Mouse (Mus musculus): ENCODE results near the gene Spata31d1a. TPM values are rescaled to one million over a fixed set of nuclear protein-coding genes. Genes with fewer than 3 reads are reported as not detected.

The Spata31d1a gene
- total RNA-seq, 2 experiments from 2014 or later: not detected

DNA sequence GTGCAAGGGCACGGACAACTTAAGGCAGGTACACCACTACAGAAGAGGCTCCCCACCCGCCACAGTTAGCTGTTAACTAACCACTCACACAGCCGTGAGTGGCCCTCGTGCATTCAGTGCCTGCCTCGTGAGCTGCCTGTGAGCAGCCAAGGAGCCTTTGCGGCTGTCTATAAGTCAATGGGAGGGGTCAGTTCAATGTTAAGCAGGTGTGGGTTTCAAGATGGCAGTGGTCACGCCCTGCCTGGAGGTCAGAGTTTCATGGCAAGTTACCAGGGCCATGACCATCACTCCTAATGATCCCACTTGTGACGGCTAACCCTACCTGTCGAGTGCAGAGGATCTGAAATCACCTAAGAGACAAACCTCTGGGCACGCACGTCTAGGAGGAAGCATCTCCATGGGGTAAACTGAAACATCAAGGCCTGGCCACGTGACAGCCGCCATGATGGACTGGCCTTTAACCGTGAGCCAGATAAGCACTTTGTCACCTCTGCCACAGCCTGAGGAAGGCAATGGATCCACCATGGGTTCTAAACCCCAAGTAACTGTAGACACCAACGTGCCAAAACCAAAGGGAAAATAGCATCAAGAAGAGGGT, 54.3 kb downstream of the Spata31d1a start:
- no peak for TF ChIP-seq CTCF (IDR thresholded peaks at IDR 0.05)
- Histone ChIP-seq H3K4me3 (no peak overlapping the region), H3K27ac (no peak overlapping the region)
- no peak for DNase-seq
- intact Hi-C loops (cut with DNase I): no loop called here

DNA sequence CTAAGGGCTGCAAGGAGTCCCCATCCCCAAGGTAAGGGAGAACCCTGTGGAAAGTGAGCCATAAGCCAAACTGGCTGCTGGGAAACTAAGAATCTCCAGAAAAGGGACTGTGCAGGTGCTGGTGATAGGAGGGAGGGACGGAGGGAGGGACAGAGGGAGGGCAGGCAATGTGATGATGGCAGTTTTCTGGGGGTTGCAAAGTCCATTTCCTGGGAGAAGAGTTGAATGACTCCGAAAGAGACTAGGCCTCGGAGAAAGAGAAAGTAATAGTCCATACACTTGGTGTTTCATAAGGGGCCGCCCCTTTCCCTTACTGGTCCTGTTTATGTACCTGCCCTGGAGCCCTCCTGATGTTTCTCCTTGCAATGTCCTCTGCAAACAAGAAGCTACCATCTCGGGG, 55.7 kb downstream of the Spata31d1a start:
- Histone ChIP-seq H3K27ac (no peak overlapping the region), H3K4me3 (no peak overlapping the region)
- no peak for DNase-seq
- intact Hi-C loops (cut with DNase I): no loop called here
- no peak for TF ChIP-seq CTCF (IDR thresholded peaks at IDR 0.05)

- no peak for DNase-seq
- Histone ChIP-seq H3K27ac (no peak overlapping the region), H3K4me3 (no peak overlapping the region)
- TF ChIP-seq CTCF (IDR thresholded peaks at IDR 0.05): no peak
- intact Hi-C loops (cut with DNase I): no loop called here
Observed at GRCm38 (mm10) chr13:59653136-59653535, 57.0 kb downstream of the Spata31d1a start.

GRCm38 (mm10) chr13:59652651-59653050, 57.5 kb downstream of the Spata31d1a start:
- intact Hi-C loops (cut with DNase I): no loop called here
- TF ChIP-seq CTCF (IDR thresholded peaks at IDR 0.05): no peak
- DNase-seq: no peak
- Histone ChIP-seq H3K4me3 (no peak overlapping the region), H3K27ac (no peak overlapping the region)

Other genes starting within 250 kb of the Spata31d1a start
- gene Agtpbp1, start 125.1 kb downstream of the Spata31d1a start, total RNA-seq (2021): 10 to 100 TPM; 59.1 to 71.0 TPM
- 10 to 100 TPM; 29.2 to 32.7 TPM for gene Naa35, start 125.1 kb downstream of the Spata31d1a start, total RNA-seq (2021)
- 10 to 100 TPM in 1 of 2 experiments, 1 to 10 TPM in 1; 4.5 to 11.5 TPM for gene Golm1, start 34.5 kb downstream of the Spata31d1a start, total RNA-seq (2021)
- gene 4921517D22Rik, start 16.2 kb downstream of the Spata31d1a start, total RNA-seq (2021): not detected
- gene Spata31d1b, start 2.0 kb upstream of the Spata31d1a start, total RNA-seq (2021): not detected
- not detected for gene Spata31d1d, start 21.4 kb upstream of the Spata31d1a start, total RNA-seq (2021)
- not detected for gene 1700014D04Rik, start 36.4 kb upstream of the Spata31d1a start, total RNA-seq (2021)
- gene Isca1, start 59.5 kb upstream of the Spata31d1a start, total RNA-seq (2021): 100 to 1,000 TPM; 185 to 198 TPM
- not detected for gene Gm49354, start 71.9 kb upstream of the Spata31d1a start, total RNA-seq (2021)
- 10 to 100 TPM; 40.5 to 43.5 TPM for gene Tut7, start 112.8 kb upstream of the Spata31d1a start, total RNA-seq (2021)